Mouse (Mus musculus): Measurements from ENCODE around the gene Rfng.
"Not testable (repeated sequence)": the region's sequence is repeated elsewhere in the genome, so short reads cannot be mapped to it uniquely, and the experiment has no call there.

Gene Rfng

DNA sequence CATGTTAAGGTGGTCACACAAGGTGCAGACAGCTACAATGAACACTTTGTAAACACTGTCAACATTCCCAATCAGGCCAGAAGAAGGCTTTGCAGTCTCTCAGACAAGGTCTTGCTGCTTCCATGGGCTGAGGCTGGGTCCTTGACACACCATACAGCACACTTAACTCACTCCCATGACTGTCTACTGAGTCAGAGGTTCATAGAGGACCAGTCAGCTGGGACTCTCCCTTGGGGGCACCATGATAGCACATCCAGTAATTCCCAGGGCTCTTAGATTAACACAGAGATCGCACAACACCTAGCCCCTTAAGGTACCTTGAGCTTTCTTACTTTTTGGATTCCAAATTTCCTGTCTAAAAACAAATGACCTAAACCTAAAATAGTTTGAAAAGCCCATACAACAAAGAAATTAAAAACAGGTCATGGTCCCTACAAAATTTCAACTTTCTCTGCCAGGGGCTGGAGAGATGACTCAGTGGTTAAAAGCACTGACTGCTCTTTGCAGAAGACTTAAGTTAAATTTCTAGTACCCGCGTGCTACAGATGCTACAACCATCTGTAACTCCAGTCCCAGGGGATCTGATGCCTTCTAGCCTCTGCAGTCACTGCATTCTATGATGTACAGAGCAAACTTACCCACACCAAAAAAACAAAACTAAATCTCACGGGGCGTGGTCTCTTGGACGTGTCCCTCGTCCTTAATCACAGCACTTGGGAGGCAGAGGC lies 10.4 kb downstream of the Rfng start:
- no peak for DNase-seq (ENCODE audit: low read depth, low spot score)

DNA sequence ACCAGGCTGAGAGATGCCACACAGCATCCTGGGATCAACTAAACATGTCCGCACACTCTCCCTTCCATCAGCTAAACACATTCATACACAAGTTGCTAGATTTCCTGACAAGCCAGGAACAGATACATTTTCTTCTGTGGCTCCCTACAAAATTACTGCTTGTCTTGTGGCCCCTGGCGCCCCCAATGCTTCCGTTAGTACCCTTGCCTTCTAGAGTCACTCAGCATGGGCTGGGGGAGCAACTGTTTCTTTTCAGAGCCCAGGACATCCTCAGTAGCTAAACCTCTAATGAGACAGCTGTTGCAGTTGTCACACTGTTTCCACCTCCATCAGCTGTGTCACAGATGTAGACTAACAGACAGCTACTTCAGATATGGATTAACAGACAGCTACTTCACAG lies 11.3 kb downstream of the Rfng start:
- no peak for DNase-seq (ENCODE audit: low read depth, low spot score)

DNA sequence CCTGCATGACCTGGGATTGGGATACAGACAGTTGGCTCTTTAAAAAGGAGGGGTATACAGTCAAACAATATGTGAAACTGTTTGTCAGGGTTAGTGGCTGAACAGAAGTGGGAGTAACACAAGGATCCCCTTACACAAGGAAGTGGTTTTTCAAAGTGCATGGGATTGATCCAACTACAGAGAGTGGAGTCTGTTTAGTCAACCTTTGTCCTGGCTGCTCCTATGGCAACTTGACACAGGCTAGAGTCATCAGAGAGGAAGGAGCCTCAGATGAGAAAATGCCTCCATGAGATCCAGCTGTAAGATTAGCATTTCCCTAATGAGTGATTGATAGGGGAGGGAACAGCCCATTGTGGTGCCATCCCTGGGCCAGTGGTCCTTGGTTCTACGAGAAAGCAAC lies 15.8 kb downstream of the Rfng start:
- DNase-seq (ENCODE audit: low read depth, low spot score): no peak

DNA sequence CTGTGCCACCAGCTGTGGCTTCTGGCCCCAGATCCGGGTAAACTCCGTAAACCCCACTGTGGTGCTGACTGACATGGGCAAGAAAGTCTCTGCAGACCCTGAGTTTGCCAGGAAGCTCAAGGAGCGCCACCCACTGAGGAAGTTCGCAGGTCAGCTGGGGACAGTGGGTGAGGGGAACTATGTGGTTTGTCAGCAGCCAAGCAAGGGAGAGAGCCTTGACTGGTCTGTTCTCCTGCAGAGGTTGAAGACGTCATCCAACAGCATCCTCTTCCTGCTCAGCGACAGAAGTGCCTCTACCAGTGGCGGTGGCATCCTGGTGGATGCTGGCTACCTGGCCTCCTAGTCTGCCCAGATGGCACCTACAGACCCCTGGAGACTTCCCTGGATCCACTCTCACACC lies 17.0 kb downstream of the Rfng start:
- DNase-seq (ENCODE audit: low read depth, low spot score): not testable (repeated sequence)

DNA sequence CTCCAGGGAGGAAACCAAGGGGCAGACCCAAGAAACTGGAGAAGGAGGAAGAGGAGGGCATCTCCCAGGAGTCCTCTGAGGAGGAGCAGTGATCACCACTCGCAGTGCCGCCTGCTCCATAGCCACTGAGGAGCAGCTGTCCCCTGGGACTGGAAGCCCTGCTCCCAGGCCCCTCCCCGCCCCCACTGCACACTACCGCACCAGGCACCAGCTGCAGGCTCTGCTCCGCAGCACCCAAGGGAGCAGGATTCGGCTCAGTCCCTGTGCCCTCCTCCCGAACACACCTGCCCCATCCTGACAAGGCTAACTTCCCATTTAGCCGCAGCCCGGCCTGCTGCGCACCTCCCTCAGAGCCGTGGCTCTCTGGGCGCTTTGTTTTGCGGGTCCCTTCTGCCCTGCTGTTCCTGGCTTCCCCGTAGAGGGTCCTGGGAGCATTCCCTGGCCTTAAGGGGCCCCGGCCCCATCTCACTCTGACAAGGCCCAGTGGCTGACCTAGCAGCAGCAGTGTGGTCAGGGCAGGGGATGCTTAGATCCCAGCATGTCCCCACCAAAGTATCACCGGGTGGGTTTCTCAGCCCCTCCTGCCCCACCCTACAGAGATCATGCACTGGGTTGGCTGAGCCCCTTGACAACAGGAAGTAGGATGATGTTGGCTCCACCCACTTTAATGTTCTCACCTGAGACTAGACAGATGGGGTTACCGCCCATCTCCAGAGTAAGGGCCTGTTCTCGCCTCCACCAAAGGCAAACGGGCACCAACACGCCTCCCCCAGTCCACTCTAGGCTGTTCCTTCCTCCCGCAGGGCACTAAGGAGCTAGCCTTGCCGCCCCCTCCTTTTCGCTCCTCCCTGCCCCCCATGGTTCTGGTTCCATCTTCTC lies 20.6 kb downstream of the Rfng start:
- DNase-seq (ENCODE audit: low read depth, low spot score): not testable (repeated sequence)

DNA sequence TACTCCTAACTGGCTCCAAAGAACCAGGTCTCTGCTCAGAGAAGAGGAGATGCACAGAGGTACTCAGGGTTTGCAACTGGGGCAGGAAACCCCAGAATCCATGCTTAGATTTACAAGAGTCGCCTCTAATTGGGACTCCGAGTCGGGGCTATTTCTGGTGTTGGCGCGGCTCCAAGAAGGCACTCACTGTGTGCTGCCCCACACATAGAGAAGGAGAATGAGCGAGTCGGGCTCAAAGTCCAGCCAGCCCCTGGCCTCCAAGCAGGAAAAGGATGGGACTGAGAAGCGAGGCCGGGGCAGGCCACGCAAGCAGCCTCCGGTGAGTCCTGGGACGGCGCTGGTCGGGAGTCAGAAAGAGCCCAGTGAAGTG lies 21.4 kb downstream of the Rfng start, which contains the start of gene Hmga1b:
TSS of gene Hmga1b (plus strand) at position 123 of the 370 bp plus-strand sequence.
- DNase-seq (ENCODE audit: low read depth, low spot score): not testable (repeated sequence)

DNA sequence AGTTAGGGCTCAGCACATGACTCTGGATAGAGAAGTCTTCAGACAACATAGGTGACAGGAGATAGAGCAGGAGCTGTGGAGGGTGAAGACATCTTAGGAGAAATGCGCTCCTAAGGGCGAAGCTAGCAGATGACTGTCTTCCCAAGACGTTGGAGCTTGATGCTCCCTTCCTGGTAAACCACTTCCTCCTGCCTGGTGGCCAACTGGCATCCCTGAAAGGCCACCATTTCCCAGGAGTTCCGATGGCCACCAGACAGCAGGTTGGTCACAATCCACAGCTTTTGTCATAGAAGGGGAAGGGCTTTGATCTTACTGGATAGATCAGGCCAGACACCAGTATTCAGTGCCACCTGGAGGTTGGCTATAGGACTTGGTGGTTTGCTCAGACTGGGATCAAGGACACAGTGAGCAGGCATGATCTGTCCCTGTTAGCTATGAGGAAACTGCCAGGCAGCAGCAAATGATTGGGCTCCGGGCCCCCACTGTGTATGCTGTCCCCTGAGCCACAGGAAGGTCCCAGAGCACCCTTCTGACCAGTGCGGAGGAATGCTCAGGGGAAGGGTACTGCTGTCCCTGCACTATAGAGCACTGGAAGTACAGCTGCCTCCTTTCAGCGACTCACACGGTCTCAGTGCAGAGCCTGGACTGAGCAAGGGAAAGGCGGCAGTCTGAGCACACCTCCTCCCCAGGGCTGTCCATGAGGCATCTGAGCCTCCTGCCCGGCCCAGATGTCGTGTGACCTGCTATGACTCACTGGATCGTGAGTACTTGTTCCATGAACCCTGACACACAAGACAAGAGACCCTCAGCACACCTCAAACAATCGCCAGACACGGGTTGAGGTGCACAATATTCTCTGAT lies 22.0 kb downstream of the Rfng start:
- no peak for DNase-seq (ENCODE audit: low read depth, low spot score)

DNA sequence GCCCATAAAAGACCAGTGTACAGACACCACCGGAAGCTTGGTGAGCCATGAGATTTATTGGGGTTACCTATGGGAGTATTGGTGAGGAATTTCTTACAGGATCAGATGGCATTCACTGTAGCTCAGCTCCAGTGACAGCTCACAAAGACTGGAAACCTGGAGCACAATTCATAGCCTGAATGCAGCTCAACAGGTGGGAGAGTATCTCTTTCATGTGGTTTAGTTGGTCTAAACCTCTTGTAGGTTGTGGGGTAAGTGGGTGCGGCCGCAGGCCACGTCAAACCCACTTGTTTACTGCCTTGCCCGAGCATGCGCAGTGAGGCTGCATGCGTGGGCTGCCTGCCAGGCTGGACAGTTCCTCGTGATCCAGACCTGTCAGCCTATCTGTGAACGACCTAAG lies 23.8 kb downstream of the Rfng start:
- no peak for DNase-seq (ENCODE audit: low read depth, low spot score)

DNA sequence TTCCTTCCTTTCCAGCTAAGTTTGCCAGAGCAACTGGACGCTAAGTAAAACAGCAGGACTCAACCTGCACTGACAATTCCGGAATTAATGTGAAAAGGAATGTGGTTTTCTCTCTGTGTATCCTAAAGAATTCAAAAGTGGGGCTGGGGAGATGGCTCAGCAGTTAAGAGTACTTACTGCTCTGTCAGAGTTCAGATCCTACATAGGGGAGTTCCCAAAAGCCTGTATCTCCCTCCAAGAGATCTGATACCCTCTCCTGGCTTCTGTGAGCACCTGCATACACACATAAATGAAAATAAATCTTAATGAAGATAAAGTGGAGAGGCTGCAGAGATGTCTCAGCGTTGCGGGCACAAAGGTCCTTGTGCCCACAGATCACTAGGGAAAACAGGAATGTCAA lies 32.4 kb downstream of the Rfng start:
- DNase-seq (ENCODE audit: low read depth, low spot score): no peak

DNA sequence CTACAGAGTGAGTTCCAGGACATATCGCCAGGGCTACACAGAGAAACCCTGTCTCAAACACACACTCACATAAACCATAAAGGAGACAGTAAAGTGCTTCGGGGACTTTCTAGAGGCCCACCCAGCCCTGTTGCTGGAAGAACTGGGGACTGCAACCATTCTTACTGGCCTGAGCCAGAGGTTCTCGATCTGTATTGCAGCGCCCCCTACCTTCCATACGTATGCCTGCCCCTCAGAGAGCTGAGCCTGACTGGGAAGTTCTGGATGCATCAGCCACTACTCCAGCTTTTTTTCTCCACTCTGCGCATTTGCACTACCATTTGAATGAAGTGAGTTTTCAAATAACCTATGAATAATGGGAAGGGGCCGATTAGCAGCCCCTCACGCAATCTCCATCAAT lies 34.6 kb downstream of the Rfng start:
- no peak for DNase-seq (ENCODE audit: low read depth, low spot score)

DNA sequence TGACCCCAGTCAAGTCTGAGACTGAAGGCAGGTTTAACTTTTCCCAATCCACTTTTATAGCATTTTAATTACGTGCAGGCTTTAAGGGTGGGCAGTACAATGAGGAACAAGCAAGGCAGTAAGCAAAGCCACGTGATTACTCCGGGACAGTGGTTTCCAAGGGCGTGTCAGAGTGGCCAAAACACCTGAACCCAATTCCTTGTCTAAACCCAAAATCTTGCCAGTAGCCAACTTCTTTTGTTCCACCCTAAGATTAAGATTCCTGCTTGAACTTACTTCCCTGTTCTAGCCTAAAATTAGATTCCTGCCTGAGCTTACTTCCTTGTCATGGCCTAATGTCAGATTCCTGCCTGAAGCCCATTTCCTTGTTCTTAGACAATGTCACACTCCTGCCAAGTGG lies 36.0 kb downstream of the Rfng start:
- no peak for DNase-seq (ENCODE audit: low read depth, low spot score)

DNA sequence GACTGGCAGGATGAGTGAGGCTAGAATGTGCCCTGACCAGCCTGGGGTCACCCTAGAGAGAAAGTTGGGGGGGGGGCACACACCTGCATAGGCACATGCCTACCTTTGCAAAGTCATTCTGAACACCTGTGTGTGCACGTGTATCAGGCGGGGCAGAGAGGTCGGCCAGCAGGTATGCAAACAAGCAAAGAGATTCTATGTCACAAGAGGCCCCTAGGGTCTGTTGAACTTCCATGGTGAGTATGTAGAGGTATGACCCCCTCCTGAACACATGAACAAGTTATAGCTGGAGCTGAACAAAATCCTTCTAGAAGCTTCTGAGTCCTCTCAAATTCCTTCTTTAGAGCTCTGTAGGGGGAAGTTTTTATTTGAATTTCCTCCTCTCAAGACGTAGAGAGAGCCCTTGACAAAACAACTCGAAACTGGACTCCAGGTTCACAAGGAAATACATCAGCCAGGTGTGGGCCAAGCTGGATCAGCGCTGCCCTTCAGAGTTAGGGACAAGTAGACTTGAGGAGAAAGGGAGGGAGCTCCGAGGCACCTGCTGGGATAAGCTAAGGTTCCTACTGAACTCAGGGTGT lies 39.8 kb downstream of the Rfng start:
- DNase-seq (ENCODE audit: low read depth, low spot score): no peak

DNA sequence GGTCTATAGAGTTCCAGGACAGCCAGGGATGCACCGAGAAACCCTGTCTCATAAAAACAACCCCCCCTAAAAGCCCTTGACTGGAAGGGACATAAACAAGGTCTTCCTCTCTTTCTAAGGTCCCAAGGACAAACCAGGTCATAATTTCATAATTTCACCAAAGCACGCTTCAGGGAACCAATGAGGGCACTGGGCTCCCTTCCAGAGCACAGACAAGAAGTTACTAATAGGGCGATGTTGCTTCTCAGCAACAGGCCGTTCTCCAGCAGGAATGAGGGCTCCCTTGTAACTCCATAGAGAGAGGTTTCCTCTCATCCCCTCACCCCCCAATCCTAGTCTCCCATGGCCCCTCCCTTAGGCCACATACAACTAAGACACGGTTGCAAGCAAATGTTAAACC lies 43.0 kb downstream of the Rfng start:
- no peak for DNase-seq (ENCODE audit: low read depth, low spot score)

DNA sequence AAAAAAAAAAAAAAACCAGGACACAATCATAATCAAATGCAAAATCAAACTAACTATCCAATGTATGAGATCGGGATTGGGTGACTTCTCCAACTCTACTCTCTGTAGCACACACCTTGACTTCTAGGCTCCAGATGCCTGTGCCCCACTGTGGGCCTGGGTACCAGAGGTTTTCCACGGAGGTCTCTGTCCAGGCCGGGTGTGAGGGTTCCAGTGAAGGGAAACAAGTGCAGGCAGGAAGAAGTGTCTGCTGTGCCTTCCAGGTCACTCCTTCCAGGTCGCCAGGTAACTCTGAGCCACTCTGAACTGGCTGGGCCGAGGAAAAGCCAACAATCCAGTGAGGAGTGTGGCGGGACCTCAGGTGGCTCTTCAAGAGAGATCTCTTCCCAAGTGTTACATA lies 47.6 kb downstream of the Rfng start:
- no peak for DNase-seq (ENCODE audit: low read depth, low spot score)

DNA sequence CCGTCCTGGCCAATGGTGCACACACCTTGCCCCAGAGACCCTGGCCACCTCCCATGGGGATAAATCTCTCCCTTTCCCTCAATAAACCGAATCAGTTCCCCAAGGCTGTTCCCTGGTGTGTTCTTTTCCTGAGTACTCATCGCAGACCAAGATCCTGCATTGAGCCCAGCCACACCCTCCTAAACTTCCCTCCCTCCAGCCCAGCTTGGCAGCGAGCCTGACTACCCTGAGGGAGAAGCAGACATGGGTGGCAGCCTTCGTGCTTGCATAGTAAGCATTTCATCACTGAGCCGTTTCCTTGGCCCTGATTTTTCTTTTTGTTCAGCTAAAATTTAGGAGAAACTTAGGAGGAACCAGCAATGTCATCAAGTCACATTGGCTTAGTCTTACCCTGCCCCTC lies 50.5 kb downstream of the Rfng start:
- DNase-seq (ENCODE audit: low read depth, low spot score): no peak

DNA sequence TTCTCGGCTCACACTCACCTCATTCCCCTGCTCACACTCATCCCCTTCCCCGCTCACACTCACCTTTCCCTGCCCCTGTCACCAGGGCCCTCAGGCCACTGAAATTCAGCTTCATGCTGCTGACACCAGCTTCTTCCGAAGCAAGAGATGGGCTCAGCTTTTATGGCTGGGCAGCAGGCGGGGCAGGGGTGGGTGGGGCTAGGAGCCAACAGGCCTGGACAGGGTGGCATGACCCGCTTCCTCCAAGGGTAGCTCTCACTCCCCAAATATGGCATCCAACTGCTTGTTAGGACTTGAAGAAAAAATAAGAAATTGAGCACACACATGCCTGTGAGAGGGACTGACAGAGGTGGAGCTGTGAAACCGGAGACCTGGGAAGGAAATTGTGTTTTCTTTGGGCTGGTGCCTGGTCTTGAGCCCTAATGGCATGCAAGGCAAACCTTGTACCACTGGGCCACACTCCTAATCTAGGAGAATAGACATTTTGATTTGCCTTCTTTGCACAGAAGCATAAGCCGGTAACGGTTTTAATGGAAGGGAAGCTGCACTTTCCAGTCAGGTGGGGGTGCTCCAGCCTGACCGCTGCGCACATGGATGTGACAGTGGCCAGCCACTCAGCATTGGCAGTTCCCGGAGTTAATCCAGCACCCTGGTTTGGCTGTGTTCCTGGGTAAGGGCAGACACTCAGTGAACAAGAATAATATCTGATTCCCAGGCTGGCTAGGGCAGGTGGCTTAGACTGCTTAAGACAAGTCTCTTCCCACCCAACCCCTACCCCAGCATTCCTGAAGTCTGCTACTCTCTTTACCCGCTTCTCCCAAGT lies 51.9 kb downstream of the Rfng start, which contains the start of gene Cbr2:
TSS of gene Cbr2 (minus strand) at position 257 of the 823 bp plus-strand sequence.
- DNase-seq (ENCODE audit: low read depth, low spot score): no peak

DNA sequence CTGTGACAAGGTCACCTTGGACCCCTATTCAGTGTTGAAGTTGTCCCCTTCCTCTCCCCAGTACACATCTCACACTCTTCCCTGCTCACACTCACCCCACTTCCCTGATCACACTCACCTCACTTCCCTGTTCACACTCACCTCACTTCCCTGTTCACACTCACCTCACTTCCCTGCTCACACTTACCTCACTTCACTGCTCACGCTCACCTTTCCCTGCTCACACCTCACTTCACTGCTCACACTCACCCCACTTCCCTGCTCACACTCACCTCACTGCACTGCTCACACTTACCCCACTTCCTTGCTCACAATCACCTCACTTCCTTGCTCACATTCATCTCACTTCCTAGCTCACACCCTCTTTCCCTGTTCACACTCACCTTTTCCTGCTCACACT lies 52.6 kb downstream of the Rfng start:
- DNase-seq (ENCODE audit: low read depth, low spot score): no peak

All from c-Kit-negative CD71-positive TER-119-positive erythroid progenitor cells, embryonic 14.5 days (primary cell).